Mouse (Mus musculus): ENCODE measurements around the gene Gm48552. TPM values are rescaled to one million over a fixed set of nuclear protein-coding genes. Genes with fewer than 3 reads are reported as not detected.

The Gm48552 gene
- polyA plus RNA-seq, 1 experiment from 2014 or later: 0.44 TPM

GRCm38 (mm10) chr10:81382039-81382438 is 6.8 kb upstream of the Gm48552 start:
- peak overlapping the region; percentile 59 for H3K9ac ChIP-seq (ENCODE audit: low read depth, low read length)

DNA sequence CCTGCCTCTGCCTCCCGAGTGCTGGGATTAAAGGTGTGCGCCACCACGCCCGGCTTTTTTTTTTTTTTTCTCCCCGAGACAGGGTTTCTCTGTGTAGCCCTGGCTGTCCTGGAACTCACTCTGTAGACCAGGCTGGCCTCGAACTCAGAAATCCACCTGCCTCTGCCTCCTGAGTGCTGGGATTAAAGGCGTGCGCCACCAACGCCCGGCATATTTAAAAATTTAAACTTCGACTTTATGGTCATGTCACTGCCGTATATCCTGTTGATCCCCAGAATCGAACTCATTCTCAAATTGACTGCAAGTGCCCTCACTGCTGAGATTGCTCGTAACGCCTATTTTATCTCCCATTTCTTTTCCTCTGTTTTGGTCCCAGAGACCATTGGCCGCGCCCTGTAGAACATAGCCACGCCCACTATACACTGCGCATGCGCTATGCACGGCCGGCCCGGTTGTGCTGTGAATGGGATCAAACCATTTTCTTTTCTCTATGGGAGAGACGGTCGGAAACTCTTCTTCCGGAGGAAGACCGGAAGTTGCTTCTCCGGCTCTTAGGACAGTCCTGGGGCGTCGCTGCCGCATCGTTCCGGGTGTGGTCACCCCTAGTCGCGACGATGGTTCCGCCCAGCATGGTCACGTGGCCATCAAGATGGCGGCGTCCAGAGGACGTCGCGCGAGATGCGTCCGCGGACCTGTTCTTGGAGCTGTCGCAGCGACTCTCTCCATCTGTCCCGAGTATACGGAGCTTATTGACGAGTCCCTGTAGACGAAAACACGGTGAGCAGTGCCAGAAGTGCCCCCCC is 4.8 kb upstream of the Gm48552 start, which contains the start of the genes Dohh and Gm48551:
Dohh (plus strand) TSS at position 627 of the 803 bp plus-strand sequence.
Gm48551 (plus strand) TSS at position 665 of the 803 bp plus-strand sequence.
- Histone ChIP-seq H3K4me3 (ENCODE audit: low read depth, low read length) (peak within 1 kb of the TSS; percentile 93), H3K27me3 (ENCODE audit: control insufficient read depth, insufficient read depth, low read depth, low read length) (no peaks in the 10 kb centered on the region), H3K9ac (ENCODE audit: low read depth, low read length) (peak within 1 kb of the TSS; percentile 86), H3K4me2 (ENCODE audit: low read depth, low read length) (peak within 1 kb of the TSS; percentile 91), H3K36me3 (ENCODE audit: control insufficient read depth, insufficient read depth) (peaks cover 26% of the 10 kb centered on the region), H3K4me1 (ENCODE audit: control insufficient read depth, low read depth, low read length) (peaks cover 60% of the 10 kb centered on the region), H3K9me3 (replicated peaks; ENCODE audit: control insufficient read depth, low read length) (no peaks in the 10 kb centered on the region), H3K27ac (ENCODE audit: low read length) (peak within 1 kb of the TSS; percentile 100)
- 3% methylated on average over 50 of the region's 54 CpGs for WGBS (ENCODE audit: insufficient replicate concordance)
- ATAC-seq (ENCODE audit: low read depth): peak; percentile 76

More at GRCm38 (mm10) chr10:81382039-81382438, 6.8 kb upstream of the Gm48552 start:
- Histone ChIP-seq H3K27me3 (ENCODE audit: control insufficient read depth, insufficient read depth, low read depth, low read length) (no peaks in the 10 kb centered on the region), H3K4me3 (ENCODE audit: low read depth, low read length) (peak overlapping the region; percentile 25), H3K9me3 (replicated peaks; ENCODE audit: control insufficient read depth, low read length) (no peaks in the 10 kb centered on the region), H3K27ac (ENCODE audit: low read length) (peak overlapping the region; percentile 100), H3K36me3 (ENCODE audit: control insufficient read depth, insufficient read depth) (peaks cover 12% of the 10 kb centered on the region; the same call in 1 of the 2 replicates), H3K4me1 (ENCODE audit: control insufficient read depth, low read depth, low read length) (peaks cover 58% of the 10 kb centered on the region), H3K4me2 (ENCODE audit: low read depth, low read length) (peak overlapping the region; percentile 46)
- whole genome bisulfite sequencing (ENCODE audit: insufficient replicate concordance): 11% methylated on average over 5 of the region's 5 CpGs
- peak; percentile 75 for ATAC-seq (ENCODE audit: low read depth)

GRCm38 (mm10) chr10:81384605-81384982 is 4.2 kb upstream of the Gm48552 start:
- Histone ChIP-seq H3K4me1 (ENCODE audit: control insufficient read depth, low read depth, low read length) (peaks cover 60% of the 10 kb centered on the region), H3K9ac (ENCODE audit: low read depth, low read length) (peak overlapping the region; percentile 86), H3K27me3 (ENCODE audit: control insufficient read depth, insufficient read depth, low read depth, low read length) (no peaks in the 10 kb centered on the region), H3K4me3 (ENCODE audit: low read depth, low read length) (peak overlapping the region; percentile 93), H3K9me3 (replicated peaks; ENCODE audit: control insufficient read depth, low read length) (no peaks in the 10 kb centered on the region), H3K27ac (ENCODE audit: low read length) (peak overlapping the region; percentile 100), H3K36me3 (ENCODE audit: control insufficient read depth, insufficient read depth) (peaks cover 26% of the 10 kb centered on the region), H3K4me2 (ENCODE audit: low read depth, low read length) (peak overlapping the region; percentile 91)
- WGBS (ENCODE audit: insufficient replicate concordance): under 1% methylated on average over 19 of the region's 19 CpGs
- ATAC-seq (ENCODE audit: low read depth): no peak

- WGBS (ENCODE audit: insufficient replicate concordance): 67% methylated on average over 22 of the region's 22 CpGs
- peak overlapping the region; percentile 93 for H3K4me3 ChIP-seq (ENCODE audit: low read depth, low read length)
These were observed 3.0 kb upstream of the Gm48552 start for GRCm38 (mm10) chr10:81385603-81386306.

GRCm38 (mm10) chr10:81387716-81388115 is 1.1 kb upstream of the Gm48552 start:
- Histone ChIP-seq H3K9ac (ENCODE audit: low read depth, low read length) (no peak overlapping the region), H3K9me3 (replicated peaks; ENCODE audit: control insufficient read depth, low read length) (no peaks in the 10 kb centered on the region), H3K4me3 (ENCODE audit: low read depth, low read length) (no peak overlapping the region), H3K36me3 (ENCODE audit: control insufficient read depth, insufficient read depth) (peaks cover 26% of the 10 kb centered on the region), H3K4me1 (ENCODE audit: control insufficient read depth, low read depth, low read length) (peaks cover 40% of the 10 kb centered on the region), H3K27ac (ENCODE audit: low read length) (no peak overlapping the region), H3K27me3 (ENCODE audit: control insufficient read depth, insufficient read depth, low read depth, low read length) (no peaks in the 10 kb centered on the region), H3K4me2 (ENCODE audit: low read depth, low read length) (no peak overlapping the region)
- WGBS (ENCODE audit: insufficient replicate concordance): 87% methylated on average over 20 of the region's 20 CpGs
- no peak for ATAC-seq (ENCODE audit: low read depth)

More at GRCm38 (mm10) chr10:81385603-81386306, 3.0 kb upstream of the Gm48552 start:
- Histone ChIP-seq H3K36me3 (ENCODE audit: control insufficient read depth, insufficient read depth) (peaks cover 26% of the 10 kb centered on the region), H3K4me2 (ENCODE audit: low read depth, low read length) (peak overlapping the region; percentile 91), H3K9me3 (replicated peaks; ENCODE audit: control insufficient read depth, low read length) (no peaks in the 10 kb centered on the region), H3K4me1 (ENCODE audit: control insufficient read depth, low read depth, low read length) (peaks cover 54% of the 10 kb centered on the region), H3K27me3 (ENCODE audit: control insufficient read depth, insufficient read depth, low read depth, low read length) (no peaks in the 10 kb centered on the region), H3K9ac (ENCODE audit: low read depth, low read length) (peak overlapping the region; percentile 86), H3K27ac (ENCODE audit: low read length) (no peak overlapping the region)
- ATAC-seq (ENCODE audit: low read depth): no peak

DNA sequence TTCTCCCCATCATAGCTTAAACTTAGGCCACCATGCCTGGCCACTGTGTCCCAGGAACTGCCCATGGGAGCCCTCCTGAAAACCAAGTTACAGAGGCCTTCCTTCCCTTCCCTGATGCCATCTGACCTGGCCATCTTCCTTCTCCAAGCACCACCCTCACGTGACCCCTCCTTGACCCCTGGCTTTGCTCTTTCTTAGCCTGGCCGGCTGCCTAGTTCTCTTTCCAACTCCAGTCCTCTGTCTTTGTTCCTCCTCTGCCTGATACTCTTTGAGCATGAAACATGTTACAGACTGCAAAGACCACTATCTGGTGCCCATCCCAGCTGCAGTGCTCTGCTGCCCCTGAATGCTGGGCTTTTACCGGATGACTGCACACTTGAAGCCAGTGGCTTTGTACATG is 568 bp downstream of the Gm48552 start:
- H3K36me3 ChIP-seq (ENCODE audit: control insufficient read depth, insufficient read depth): peaks cover 26% of the 10 kb centered on the region
- H3K27me3 ChIP-seq (ENCODE audit: control insufficient read depth, insufficient read depth, low read depth, low read length): no peaks in the 10 kb centered on the region
- H3K4me2 ChIP-seq (ENCODE audit: low read depth, low read length): no peak overlapping the region
- H3K9me3 ChIP-seq (replicated peaks; ENCODE audit: control insufficient read depth, low read length): no peaks in the 10 kb centered on the region
- no peak overlapping the region for H3K9ac ChIP-seq (ENCODE audit: low read depth, low read length)
- H3K27ac ChIP-seq (ENCODE audit: low read length): peak overlapping the region; percentile 25; the same call in 1 of the 2 replicates
- WGBS (ENCODE audit: insufficient replicate concordance): 70% methylated on average over 3 of the region's 3 CpGs
- no peak for ATAC-seq (ENCODE audit: low read depth)
- H3K4me3 ChIP-seq (ENCODE audit: low read depth, low read length): no peak overlapping the region
- H3K4me1 ChIP-seq (ENCODE audit: control insufficient read depth, low read depth, low read length): peaks cover 44% of the 10 kb centered on the region

DNA sequence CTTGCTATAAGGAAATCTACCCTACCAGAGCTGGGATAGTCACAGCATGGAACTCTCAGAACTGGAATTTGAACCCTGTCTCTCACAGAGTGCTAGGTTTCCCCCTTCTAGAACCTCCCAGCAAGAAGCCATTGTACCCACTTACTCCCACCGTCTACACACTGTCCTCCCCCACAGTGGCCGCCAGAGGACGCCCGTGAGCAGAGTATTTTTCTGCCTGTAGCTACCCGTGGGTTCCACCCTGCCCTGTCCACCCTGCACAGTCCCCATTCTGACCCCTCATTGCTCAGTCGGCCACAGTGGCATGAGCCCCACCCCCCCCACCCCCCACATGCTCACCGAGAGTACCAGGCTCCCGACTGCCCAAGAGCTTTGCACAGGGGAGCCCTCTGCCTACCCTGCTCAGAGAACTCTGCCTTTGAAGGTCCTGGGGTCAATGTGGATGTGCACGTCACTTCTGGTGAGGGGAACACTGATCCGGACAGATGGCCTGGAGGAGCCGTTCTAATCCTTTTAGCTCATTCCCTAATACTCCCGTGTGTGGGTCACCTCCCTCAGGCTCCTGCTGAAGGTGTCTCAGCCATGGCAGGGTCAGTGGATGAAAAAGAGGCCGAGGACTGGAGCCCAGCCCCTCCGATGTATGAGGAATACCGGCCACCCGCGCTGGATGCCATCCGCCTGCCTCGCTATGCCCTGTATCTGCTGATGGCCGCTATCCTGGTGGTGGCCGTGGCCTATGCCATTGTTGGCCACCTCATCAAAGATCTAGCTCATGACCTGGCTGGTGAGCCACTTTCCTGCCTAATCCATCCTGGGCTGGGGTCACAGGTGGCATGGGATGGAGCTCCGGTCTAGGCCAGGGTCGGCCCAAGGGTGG is 1.2 kb downstream of the Gm48552 start:
- ATAC-seq (ENCODE audit: low read depth): peak; percentile 44
- Histone ChIP-seq H3K4me3 (ENCODE audit: low read depth, low read length) (no peak overlapping the region), H3K36me3 (ENCODE audit: control insufficient read depth, insufficient read depth) (peaks cover 26% of the 10 kb centered on the region), H3K4me1 (ENCODE audit: control insufficient read depth, low read depth, low read length) (peaks cover 40% of the 10 kb centered on the region), H3K9me3 (replicated peaks; ENCODE audit: control insufficient read depth, low read length) (no peaks in the 10 kb centered on the region), H3K4me2 (ENCODE audit: low read depth, low read length) (no peak overlapping the region), H3K27ac (ENCODE audit: low read length) (no peak overlapping the region), H3K27me3 (ENCODE audit: control insufficient read depth, insufficient read depth, low read depth, low read length) (no peaks in the 10 kb centered on the region), H3K9ac (ENCODE audit: low read depth, low read length) (no peak overlapping the region)
- WGBS (ENCODE audit: insufficient replicate concordance): 55% methylated on average over 23 of the region's 23 CpGs

- Histone ChIP-seq H3K27me3 (ENCODE audit: control insufficient read depth, insufficient read depth, low read depth, low read length) (no peaks in the 10 kb centered on the region), H3K27ac (ENCODE audit: low read length) (no peak overlapping the region), H3K9ac (ENCODE audit: low read depth, low read length) (no peak overlapping the region), H3K4me3 (ENCODE audit: low read depth, low read length) (no peak overlapping the region), H3K4me1 (ENCODE audit: control insufficient read depth, low read depth, low read length) (peaks cover 34% of the 10 kb centered on the region), H3K9me3 (replicated peaks; ENCODE audit: control insufficient read depth, low read length) (no peaks in the 10 kb centered on the region), H3K36me3 (ENCODE audit: control insufficient read depth, insufficient read depth) (peaks cover 26% of the 10 kb centered on the region), H3K4me2 (ENCODE audit: low read depth, low read length) (no peak overlapping the region)
- 79% methylated on average over 13 of the region's 13 CpGs for WGBS (ENCODE audit: insufficient replicate concordance)
- no peak for ATAC-seq (ENCODE audit: low read depth)
These were observed 1.8 kb downstream of the Gm48552 start for GRCm38 (mm10) chr10:81390678-81390965.
